Mouse (Mus musculus) erythroblast, embryonic 14.5 days (primary cell): ENCODE measurements around the gene Shank2.

Experiments
- GATA1 ChIP-seq: IDR thresholded peaks from 2 replicates; pipeline ENCODE4 v1.6.1; 2012; ENCODE audit warnings: low read length, inconsistent platforms, mixed read lengths
- TAL1 ChIP-seq: IDR thresholded peaks from 3 replicates; pipeline ENCODE4 v1.6.1; 2012; ENCODE audit warnings: low read length, inconsistent platforms, mixed read lengths

DNA sequence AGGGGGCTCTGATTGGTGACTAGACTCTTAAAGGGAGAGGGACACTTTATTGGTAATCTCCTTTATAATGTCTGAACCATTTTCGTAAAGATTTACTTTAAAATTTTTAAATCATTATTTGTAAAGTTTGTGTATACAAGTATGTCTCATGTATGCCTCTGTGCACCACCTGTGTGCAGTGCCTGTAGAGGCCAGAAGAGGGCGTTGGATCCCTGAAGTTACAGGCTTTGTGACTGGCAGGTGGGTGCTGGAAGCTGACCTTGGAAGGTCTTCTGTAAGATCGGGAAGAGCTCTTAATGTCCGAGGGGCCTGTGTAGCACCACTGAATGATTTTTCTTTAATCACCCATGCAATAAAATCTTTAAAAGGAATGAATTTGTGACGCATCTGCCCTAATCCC, 37.9 kb upstream of the Shank2 start:
- TF ChIP-seq TAL1 (no peak), GATA1 (no peak)
